Mouse (Mus musculus) hindlimb bud, embryonic 11.5 days (tissue): ENCODE measurements around the gene Cep41.

Experiments
- DNase-seq: peaks from one replicate; pipeline ENCODE4 v3.0.0-alpha.2; 2012; ENCODE audit warnings: low read depth, low spot score; ENCODE audit errors: extremely low spot score

The Cep41 gene

DNA sequence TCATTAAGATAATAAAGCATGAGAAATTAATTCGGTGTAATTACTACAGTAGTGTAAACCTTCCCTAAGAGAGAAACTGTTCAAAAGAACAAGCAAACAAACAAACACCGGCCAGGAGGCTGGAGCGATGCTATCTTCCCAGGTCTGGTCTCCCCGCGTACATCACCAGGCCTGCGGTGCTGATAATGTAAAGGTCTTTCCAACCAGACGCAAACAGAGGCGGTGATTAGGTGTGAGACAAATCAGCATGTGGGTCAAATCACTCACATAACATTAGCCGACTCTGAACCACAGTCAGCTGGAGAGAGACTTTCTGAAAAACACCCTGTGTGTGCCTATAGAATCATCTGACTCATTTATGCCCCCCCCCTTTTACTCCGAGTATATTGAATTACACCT lies 17.8 kb upstream of the Cep41 start:
- no peak for DNase-seq

DNA sequence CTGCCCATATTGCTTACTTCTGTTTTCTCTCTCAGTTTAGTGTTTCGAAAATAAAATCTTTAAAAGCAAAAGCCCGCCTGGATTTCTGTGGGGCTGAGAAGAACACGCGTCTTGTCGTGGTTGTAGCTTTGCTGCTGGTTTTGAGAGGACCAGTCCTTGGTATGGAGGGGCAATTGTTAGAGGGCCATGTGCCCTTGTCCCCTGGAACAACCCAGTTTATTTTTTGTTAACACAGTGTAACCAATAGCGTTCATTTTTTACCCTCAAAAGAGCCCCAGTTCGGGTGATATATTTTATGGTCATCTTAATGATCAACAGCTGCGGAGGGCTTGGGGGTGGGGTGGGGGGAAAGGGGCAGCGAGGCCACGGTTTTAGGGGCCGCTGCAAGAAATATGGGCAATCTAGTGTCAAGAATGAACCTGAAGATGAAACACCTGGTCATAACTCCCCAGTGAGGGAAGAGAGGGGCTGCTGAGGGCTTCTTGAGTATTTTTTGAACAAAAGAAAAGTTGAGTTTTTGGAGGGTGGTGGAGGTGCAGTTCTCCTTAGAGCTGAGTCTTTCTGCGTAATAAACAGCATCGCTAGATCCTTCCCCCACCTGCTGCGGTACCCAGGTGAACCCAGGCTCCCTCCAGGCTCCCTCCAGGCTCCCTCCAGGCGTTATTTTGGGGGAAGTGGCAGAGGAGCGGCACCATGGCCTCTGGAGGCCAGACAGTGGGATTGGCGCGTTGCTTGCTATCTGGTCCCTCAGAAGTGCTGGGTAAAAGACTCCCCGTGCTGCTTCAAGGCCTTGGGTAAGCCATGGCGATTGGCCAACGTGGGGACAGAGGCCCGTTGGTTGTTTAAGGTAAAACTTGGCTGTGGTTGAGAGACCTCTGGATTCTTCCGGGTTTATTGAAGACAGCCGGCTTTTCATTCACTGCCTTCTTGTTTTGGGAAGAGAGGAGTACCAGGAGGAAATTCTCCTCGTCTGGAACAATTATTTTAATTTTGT lies 17.1 kb upstream of the Cep41 start:
- no peak for DNase-seq

DNA sequence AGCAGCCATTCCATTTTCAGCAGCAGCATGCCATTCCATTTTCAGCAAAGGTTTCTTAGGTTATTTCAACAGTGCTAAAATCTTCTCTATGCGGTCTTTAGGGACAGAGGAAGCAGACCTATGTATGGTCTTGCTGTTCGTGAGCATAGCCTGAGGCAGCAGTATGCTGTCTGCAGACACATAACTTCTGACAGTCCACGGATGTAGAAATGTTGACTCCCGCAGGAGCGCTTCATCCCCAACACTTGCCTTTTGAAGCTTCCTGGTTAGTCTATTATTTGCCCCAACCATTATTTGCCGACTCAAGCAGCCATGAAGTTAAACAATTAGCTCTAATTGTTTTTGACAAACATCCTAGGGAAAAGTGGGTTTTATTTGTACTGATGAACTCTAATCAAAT lies 15.6 kb upstream of the Cep41 start:
- no peak for DNase-seq

DNA sequence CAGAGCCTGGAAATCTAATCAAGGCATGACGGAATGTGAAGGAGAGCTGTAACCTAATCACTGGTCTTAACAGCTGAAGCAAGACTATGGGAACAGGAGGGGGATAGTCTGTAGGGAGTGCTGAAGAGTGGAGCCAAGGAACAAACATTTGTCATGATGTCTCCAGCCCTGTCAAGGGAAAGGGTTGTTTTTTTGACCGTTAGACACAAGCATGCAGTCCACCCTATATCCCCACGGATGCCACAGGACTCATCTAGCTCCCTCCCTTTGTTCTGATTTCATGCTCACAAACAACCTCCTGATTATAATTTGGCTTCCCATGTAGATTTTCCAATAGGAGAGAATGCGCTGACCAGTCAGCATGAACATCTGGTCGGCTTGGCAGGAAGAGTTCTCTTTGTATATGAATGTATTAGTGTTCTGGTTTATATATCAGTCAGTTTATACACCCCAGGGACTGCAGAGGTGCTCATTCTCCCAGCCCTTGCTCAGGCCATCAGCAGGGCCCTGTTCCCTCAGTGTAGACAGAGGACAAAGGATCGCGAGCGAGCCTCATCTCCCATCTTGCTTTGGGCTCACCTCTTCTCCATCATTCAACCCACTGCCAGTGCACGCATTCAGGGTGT lies 10.5 kb upstream of the Cep41 start:
- no peak for DNase-seq

DNA sequence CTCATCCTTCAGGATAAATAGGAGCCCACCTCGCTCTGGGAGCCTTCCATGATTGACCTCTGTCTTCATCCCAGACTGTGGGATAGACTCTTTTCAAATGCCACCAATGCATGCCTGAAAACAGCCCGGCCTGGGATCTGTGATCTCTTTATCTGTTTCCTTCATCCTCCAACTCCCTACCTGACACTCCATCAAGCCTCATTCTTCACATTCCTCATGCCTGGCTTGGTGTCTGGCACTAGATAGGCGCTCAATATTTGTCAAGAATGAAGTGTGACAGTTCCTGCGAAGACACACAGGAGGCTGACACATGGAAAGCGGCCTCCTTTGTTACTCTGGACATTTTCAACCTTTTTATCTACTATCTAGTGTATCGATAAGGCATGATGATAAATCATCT lies 9.9 kb upstream of the Cep41 start:
- DNase-seq, result no peak

DNA sequence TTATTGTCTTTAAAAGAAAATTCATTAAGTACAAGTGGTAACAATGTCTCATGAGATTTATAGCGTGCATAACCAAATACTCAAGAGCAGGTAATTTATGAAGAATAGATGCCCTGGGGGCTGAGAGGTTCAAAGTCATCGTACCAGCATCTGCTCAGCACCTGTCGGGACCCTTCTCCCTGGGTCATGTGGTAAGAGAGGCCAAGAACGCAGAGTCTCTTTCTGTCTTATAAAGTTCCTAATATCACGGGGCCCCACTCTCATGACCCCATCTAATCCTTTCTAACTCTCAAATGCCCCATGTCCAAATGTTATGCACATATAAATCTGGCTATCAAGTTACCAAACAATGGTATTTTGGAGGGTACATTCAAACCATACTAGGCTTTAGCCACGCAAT lies 9.3 kb upstream of the Cep41 start:
- DNase-seq, result no peak

DNA sequence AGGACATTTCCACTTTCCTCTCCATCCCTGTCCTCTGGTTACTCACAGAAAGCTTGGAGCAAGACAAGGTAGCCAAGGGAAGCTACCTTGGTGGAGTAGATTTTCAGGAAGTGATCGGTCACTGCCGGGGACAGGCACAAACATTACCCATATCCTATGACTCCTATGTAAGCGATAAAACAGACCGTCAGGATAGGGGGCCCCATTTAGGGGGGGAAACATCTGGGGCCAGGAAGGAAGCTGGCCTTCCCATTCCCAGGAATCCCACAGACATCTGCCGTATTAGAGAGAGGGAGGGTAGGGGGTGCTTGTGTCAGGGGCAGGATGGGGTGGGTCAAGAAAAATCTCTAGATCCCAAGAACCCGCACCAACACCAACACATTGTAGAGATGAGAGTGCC lies 6.6 kb upstream of the Cep41 start:
- no peak for DNase-seq

DNA sequence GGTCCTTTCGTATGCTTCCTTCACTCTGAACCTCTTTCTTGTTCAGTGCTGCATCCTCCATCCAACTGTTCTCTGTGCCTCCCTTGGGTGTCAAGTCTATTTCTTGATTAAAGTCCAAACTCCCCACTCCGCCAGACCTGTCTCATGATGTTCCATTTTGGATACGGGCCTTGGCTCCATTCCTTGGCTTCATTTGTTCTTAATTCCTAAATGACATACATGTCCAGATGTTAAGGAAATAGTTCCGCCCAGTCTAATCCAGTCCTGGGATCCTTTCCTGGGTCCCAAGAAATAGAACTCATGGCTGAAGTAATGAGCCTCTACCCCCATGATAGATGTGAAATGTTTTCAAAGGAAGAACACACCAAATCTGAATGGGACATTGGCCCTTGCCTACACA lies 4.5 kb upstream of the Cep41 start:
- no peak for DNase-seq

DNA sequence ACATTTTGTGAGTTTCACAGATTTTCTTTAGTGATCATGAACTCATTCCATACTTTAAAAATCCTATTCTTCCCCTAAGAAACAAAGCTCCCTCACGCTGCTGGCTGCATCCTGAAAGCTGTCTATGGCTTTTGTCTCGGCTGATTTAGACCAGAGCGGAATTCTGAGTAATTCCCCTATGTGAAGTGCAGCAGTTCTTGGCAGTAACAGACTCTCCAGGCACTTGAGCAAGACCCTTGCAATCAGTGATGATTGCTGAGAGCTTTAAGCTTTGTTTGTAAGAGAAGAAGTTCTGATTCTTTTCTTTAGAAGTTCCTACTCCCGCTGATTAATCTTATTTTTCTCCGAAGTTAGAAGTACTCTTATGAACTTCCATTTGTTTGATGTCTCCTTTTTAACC lies 3.9 kb upstream of the Cep41 start:
- DNase-seq, result no peak

DNA sequence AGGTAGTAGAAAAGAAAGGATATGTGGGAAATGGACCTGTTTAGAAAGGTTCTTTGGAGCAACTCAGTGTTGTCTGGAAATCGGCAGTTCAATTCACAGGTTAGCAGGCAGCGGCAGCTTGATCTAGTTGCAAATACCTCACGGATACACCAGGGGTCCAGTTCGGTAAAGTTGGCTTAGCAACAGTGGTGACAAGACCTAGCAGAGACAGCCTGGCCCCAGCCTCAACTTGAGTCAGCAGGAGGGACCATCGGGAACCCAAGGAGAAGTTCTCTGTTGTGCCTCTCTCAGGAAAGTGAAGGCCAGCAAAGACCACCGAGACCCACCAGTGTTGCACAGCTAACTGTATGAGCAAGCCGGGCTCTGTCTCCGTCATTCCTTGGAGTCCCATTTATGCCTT lies 1.6 kb upstream of the Cep41 start:
- DNase-seq, result no peak

DNA sequence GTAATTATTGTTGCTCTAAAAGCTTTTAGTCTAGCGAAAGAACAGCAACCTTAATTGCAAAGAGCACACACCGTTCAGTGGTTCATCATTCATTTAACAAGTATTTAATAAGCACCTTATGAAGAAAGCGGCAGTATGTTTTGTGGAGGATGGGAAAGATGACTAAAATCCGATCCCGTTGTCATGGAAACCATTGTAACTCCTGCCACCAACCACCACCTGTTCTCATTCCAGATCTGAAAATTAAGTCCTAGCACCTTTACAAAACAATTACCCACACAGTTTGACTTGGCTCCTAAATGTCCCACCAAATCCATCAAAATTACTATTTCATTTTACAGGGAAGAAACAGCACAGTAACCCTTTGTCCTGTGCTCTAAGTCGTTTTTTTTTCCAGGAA lies 660 bp upstream of the Cep41 start:
- no peak for DNase-seq

DNA sequence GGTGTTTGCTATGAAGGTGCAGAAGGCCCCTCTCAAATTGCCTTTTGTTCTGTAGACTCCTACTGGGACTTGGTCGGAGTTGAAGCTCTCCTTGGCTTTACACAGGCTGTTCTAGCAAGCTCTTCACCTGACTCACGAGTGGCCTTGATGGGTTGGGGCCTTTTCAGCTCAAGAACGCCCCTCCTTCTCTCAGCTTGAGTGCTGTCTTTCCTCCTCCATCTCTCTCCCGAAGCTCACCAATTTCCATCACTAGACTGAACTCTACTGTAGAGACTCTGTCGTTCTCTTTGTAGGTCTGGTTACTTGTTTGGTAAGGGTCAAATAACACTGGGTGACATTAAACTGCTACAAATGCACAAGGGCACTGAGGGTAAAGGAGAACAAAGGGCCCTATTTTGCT lies 723 bp downstream of the Cep41 start:
- DNase-seq, result no peak

DNA sequence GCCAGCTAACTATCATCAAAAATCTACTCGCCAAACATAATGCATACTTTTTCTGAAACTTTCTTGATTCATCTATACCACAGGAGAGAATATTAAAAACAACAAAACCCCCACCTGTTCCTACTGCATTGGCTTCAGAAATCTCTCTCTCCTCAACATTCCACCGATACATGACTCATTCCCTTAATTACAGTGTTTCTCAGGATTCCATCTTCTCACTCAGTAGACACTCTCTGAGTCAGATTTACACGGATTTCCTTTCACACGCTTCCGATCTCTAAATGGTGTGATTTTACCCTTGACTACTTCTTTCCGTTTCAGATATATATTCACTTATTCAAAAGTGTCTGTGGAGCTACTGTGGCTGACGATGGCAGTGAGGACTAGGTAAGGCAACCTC lies 6.4 kb downstream of the Cep41 start:
- no peak for DNase-seq

DNA sequence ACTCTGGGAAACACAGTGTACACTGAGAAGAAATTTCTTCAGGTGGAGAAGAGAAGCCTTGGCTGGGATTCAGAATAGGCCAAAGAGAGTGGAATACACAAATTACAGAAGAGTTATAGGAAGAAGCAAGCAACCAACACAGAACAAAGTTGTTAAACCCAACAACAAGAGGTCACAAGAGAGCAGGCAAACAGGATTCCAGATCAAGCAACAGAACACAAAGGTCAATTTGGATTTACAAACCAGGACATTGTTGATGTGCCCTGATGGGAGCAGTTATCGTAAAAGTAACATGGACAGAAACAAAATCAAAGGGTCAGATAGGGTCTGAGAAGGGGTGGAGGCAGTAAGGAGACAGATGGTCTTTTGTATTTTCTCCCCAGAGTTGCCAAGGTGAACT lies 9.0 kb downstream of the Cep41 start:
- no peak for DNase-seq

DNA sequence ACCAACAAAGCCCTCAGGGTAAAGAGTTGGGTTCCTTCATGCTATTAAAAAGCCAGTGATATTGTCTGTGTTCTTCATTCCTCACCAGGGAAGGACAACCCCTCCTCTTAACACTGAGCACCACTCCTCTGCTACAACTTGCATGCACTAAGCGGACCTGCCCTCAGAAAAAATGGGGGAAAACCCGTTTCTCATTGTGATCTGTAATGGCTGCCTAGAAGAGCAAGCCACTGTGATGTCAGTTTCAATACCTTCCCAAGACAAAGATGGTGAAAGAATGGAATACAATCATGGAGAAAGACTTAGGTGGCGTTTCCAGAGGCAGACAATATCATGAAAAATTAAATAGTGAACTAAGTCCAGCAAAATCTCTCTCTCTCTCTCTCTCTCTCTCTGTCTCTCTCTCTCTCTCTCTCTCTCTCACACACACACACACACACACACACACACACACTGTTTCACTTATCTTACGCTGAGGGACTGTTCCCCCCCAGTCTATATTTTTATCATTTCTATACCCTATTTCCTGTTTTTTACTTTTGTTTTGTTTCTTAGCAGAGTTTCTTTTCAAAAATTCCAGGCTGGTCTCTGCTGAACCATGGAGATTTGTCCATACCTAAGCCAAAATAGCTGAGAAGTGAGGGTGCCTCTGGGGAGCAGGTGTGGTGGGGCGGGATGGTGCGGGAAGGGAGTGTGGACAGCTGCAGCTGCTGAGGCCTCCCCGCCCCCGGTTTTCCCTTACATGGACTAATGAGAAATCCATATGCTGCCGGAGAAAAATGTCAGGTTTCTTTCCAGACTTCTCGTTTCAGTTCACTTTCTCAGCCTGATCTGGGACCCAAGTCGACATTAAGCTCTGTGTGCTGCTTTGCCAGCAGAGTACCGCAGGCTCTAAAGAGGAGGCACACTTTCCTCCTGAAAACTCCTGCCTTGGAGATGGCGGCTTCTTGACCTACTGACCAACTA lies 11.3 kb downstream of the Cep41 start:
- DNase-seq, result no peak

DNA sequence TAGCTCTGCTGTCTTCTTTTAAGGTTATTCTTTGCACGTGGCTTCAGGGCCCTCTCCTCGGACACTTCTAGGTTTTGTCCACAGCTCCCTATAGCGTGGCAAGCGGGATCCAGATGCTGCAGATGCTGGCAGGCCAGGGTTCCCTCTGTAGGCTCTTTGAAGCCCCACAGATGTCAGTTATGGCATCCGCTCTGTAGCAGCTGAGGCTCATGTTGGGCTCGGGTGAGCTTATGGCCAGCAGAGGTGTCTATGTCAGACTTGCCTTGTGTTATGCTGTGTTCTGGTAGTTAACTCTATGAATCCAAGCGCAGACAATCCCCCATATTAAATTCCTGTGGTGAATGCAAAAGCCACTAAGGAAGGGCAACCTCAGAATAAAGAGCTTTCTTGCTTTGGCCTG lies 13.1 kb downstream of the Cep41 start:
- DNase-seq, result no peak

DNA sequence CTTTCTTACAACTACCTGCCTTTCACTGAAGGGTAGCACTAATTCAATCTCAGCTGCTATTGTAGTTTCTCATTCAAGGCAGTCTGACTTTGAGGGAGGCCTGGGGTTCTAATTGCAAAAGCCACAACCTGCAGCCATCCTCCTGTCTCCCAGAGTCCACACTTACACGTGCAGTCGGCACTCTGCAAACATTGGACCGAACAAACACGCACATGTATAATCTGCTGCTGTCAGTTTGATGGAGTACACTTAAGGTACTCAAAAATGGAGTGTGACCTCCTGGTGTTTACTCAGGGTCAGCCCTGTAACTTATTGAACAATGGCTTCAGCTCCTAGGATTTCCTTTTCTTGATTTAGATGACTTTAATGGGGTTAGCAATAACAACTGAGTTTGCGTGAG lies 14.0 kb downstream of the Cep41 start:
- DNase-seq, result no peak

DNA sequence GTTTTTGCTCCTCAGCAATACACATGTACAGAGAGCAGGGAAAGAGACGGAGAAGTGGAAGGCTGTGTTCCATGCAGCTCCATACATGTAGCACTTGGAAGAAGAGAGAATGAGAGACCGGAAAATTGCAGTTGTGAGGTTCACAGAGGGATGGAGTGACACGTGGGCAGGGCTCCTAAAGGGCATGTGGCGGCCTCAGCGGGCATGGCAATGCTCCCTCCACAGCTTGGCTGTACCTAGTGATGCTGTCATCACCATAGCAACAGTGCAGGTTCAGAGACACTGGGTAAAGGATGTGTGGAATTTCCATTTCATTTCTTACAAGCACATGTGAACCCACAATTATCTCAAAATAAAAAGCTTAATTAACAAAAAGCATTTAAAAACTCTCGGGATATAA lies 15.1 kb downstream of the Cep41 start:
- DNase-seq, result no peak

DNA sequence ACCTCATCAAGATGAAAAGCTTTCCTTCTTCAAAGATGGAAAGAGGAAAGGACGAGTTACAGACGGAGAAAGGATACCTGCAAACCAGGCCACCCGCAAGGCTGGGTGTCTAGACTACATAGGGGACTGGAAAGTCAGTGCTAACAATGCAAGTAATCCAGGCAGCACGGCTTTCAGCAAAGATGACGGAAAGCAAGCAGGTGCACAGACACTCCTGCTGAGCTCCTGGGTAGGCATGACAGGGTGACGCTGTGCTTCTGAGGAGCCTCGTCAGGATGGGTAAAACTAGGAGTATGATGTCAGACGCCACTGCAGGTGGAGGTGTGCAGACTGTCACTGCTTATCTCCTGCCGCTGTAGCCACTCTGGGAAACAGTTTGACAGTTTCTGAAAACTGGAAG lies 16.0 kb downstream of the Cep41 start:
- DNase-seq, result no peak

DNA sequence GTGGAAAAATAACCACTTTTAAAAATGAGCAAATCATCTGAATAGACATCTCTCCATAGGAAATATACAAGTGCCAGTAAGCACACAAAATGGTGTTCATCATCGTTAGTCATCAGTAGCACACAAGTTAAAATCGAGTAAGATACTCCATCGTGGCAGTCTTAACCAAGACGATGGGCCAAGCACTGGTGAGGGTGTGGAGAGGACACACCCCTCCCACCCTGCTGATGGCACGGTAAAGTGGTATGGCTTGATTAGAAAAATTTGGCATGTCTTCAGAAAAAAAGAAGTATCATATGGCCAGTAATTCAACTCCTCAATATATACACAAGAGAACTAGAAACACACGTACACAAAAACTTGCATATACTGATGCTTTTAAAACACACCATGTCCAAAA lies 17.0 kb downstream of the Cep41 start:
- DNase-seq, result no peak

DNA sequence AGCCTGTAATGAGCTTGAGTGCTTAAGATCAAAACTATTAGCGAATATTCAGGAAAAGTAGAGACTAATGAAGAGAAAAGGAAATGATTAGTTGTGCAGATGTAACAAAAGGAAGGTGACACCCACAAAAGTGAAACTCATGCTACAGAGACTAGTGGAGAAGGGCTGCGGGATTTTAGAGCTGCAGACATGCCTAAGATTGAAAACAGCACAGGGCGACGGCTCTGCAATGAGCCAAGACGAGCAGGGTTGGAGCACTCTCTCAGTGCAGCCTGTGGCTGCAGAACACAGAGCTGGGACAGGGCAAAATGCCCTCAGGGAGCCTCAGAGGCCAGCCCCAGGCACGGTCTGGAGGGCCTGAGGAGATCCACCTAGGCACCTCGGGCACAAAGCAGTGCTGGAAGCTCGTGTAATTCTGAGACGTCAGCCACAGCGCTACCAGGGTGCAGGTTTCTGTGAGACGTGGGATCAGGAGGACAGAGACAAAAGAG lies 18.2 kb downstream of the Cep41 start:
- no peak for DNase-seq
